Mouse (Mus musculus): Measurements from ENCODE around the gene Cog1.

Cog1 gene

GRCm38 (mm10) chr11:113648690-113649352 lies at the start of gene Cog1:
Gene Cog1 (plus strand): TSS chr11:113649169.
- no peak for DNase-seq (ENCODE audit: low read depth in 1 of 2, low spot score in 2 of 2)

- no peak for DNase-seq (ENCODE audit: low read depth in 1 of 2, low spot score in 2 of 2)
These were observed 48.3 kb upstream of the Cog1 start for GRCm38 (mm10) chr11:113600526-113601245.

GRCm38 (mm10) chr11:113601616-113602343 lies 47.2 kb upstream of the Cog1 start:
- DNase-seq (ENCODE audit: low read depth in 1 of 2, low spot score in 2 of 2): no peak

GRCm38 (mm10) chr11:113607556-113607955 lies 41.4 kb upstream of the Cog1 start:
- no peak for DNase-seq (ENCODE audit: low read depth in 1 of 2, low spot score in 2 of 2)

GRCm38 (mm10) chr11:113609581-113609980 lies 39.4 kb upstream of the Cog1 start:
- DNase-seq (ENCODE audit: low read depth in 1 of 2, low spot score in 2 of 2): no peak

GRCm38 (mm10) chr11:113610266-113610665 lies 38.7 kb upstream of the Cog1 start:
- DNase-seq (ENCODE audit: low read depth in 1 of 2, low spot score in 2 of 2): no peak

GRCm38 (mm10) chr11:113611112-113611646 lies 37.8 kb upstream of the Cog1 start:
- no peak for DNase-seq (ENCODE audit: low read depth in 1 of 2, low spot score in 2 of 2)

GRCm38 (mm10) chr11:113611664-113612611 lies 37.0 kb upstream of the Cog1 start:
- DNase-seq (ENCODE audit: low read depth in 1 of 2, low spot score in 2 of 2): peak in 1 of 2 experiments; percentile 12

GRCm38 (mm10) chr11:113614476-113614875 lies 34.5 kb upstream of the Cog1 start:
- no peak for DNase-seq (ENCODE audit: low read depth in 1 of 2, low spot score in 2 of 2)

GRCm38 (mm10) chr11:113617132-113617911 lies 31.6 kb upstream of the Cog1 start:
- DNase-seq (ENCODE audit: low read depth in 1 of 2, low spot score in 2 of 2): peak; percentile 42 to 65

- no peak for DNase-seq (ENCODE audit: low read depth in 1 of 2, low spot score in 2 of 2)
These were observed 30.7 kb upstream of the Cog1 start for GRCm38 (mm10) chr11:113618303-113618671.

- DNase-seq (ENCODE audit: low read depth in 1 of 2, low spot score in 2 of 2): peak in 1 of 2 experiments; percentile 32
These were observed 30.1 kb upstream of the Cog1 start, which contains the start of gene Sstr2 for GRCm38 (mm10) chr11:113618672-113619419. Gene Sstr2 (plus strand): TSS chr11:113619342.

- DNase-seq (ENCODE audit: low read depth in 1 of 2, low spot score in 2 of 2): no peak
These were observed 29.4 kb upstream of the Cog1 start for GRCm38 (mm10) chr11:113619420-113620080.

GRCm38 (mm10) chr11:113621001-113621400 lies 28.0 kb upstream of the Cog1 start:
- DNase-seq (ENCODE audit: low read depth in 1 of 2, low spot score in 2 of 2): no peak

GRCm38 (mm10) chr11:113622028-113622427 lies 26.9 kb upstream of the Cog1 start:
- DNase-seq (ENCODE audit: low read depth in 1 of 2, low spot score in 2 of 2): no peak

- no peak for DNase-seq (ENCODE audit: low read depth in 1 of 2, low spot score in 2 of 2)
These were observed 23.5 kb upstream of the Cog1 start for GRCm38 (mm10) chr11:113625437-113625836.

- DNase-seq (ENCODE audit: low read depth in 1 of 2, low spot score in 2 of 2): no peak
These were observed 21.2 kb upstream of the Cog1 start for GRCm38 (mm10) chr11:113627785-113628184.

GRCm38 (mm10) chr11:113630642-113631041 lies 18.3 kb upstream of the Cog1 start:
- DNase-seq (ENCODE audit: low read depth in 1 of 2, low spot score in 2 of 2): no peak
